Mouse (Mus musculus) stomach, embryonic 15.5 days (tissue): ENCODE data around the gene Mreg. TPM values are rescaled to one million over a fixed set of nuclear protein-coding genes. Genes with fewer than 3 reads are reported as not detected.
A peak's percentile ranks its signal among the peaks of the same experiment; 100 is the strongest.
"Not testable (repeated sequence)": the region's sequence is repeated elsewhere in the genome, so short reads cannot be mapped to it uniquely, and the experiment has no call there.

ENCODE experiments used
- ATAC-seq: fragments of 200-750 bp; cut with Nextera tagmentation; 2 replicates; pipeline ENCODE4 v1.8.0; 2017; ENCODE audit warnings: low read depth, moderate number of reproducible peaks, moderate TSS enrichment; ENCODE audit not compliant: insufficient read depth, low FRiP score
- H3K27ac ChIP-seq: fragments of 300-500 bp; sonication (generic); 2 replicates; pipeline ENCODE4 v1.5.1; 2015; ENCODE audit warnings: mild to moderate bottlenecking, inconsistent platforms
- H3K27me3 ChIP-seq: fragments of 300-500 bp; sonication (generic); replicated peaks from 2 replicates; pipeline ENCODE4 v1.6.1; 2015; ENCODE audit warnings: inconsistent platforms
- H3K36me3 ChIP-seq: fragments of 300-500 bp; sonication (generic); 2 replicates; pipeline ENCODE4 v1.6.1; 2015; ENCODE audit warnings: inconsistent platforms
- H3K4me1 ChIP-seq: fragments of 300-500 bp; sonication (generic); 2 replicates; pipeline ENCODE4 v1.6.1; 2015; ENCODE audit warnings: inconsistent platforms
- H3K4me2 ChIP-seq: fragments of 300-500 bp; sonication (generic); 2 replicates; pipeline ENCODE4 v1.6.1; 2015; ENCODE audit warnings: mild to moderate bottlenecking, inconsistent platforms
- H3K4me3 ChIP-seq: fragments of 300-500 bp; sonication (generic); replicated peaks from 2 replicates; pipeline ENCODE4 v1.5.1; 2015; ENCODE audit warnings: inconsistent platforms
- H3K9ac ChIP-seq: fragments of 300-500 bp; sonication (generic); 2 replicates; pipeline ENCODE4 v1.6.1; 2015; ENCODE audit warnings: inconsistent platforms
- H3K9me3 ChIP-seq: fragments of 300-500 bp; sonication (generic); 2 replicates; pipeline ENCODE4 v1.6.1; 2016; ENCODE audit warnings: inconsistent platforms
- WGBS: fragments of 180-500 bp; shearing (Covaris S2); methylation state at CpG from one replicate; pipeline ENCODE4 v1.1.7; 2015; 5-methylcytosine and 5-hydroxymethylcytosine counted together
- polyA plus RNA-seq: library from polyadenylated mRNA; unstranded; fragments of >200 nt; fragmentation: Nextera tagmentation; extraction: Ambion mirVana; gene quantifications from 2 replicates; pipeline ENCODE4 v1.2.1, GENCODE M21; 2015

Gene Mreg
- polyA plus RNA-seq, 1 experiment from 2014 or later: 9.7 TPM

- peaks cover 11% of the 10 kb centered on the region for H3K27me3 ChIP-seq
- ATAC-seq: peak; percentile 86
- WGBS: under 1% methylated on average over 11 of the region's 18 CpGs
- H3K27ac ChIP-seq: peak overlapping the region; percentile 27; the same call in 1 of the 2 replicates
- no peaks in the 10 kb centered on the region for H3K9me3 ChIP-seq
- no peaks in the 10 kb centered on the region for H3K4me1 ChIP-seq
- no peak overlapping the region for H3K9ac ChIP-seq
- H3K36me3 ChIP-seq: no peaks in the 10 kb centered on the region
- H3K4me3 ChIP-seq: peak overlapping the region; percentile 54; the same call in 1 of the 2 replicates
- H3K4me2 ChIP-seq: peak overlapping the region; percentile 73
Observed at GRCm38 (mm10) chr1:72226172-72226886, 14.2 kb upstream of the Mreg start.

GRCm38 (mm10) chr1:72225720-72226171, 13.6 kb upstream of the Mreg start:
- 0% methylated on average over 25 of the region's 31 CpGs for whole genome bisulfite sequencing
- Histone ChIP-seq H3K27me3 (peaks cover 11% of the 10 kb centered on the region), H3K4me3 (peak overlapping the region; percentile 54), H3K4me2 (peak overlapping the region; percentile 73)
- H3K36me3 ChIP-seq, H3K9ac ChIP-seq, H3K4me1 ChIP-seq, H3K9me3 ChIP-seq, H3K27ac ChIP-seq: not testable (repeated sequence)
- peak; percentile 84 for ATAC-seq

- H3K4me3 ChIP-seq: peak overlapping the region; percentile 54
- H3K27me3 ChIP-seq: peaks cover 11% of the 10 kb centered on the region
- no peaks in the 10 kb centered on the region for H3K4me1 ChIP-seq
- 12% methylated on average over 13 of the region's 13 CpGs for WGBS
- no peaks in the 10 kb centered on the region for H3K9me3 ChIP-seq
- no peak overlapping the region for H3K9ac ChIP-seq
- no peak overlapping the region for H3K27ac ChIP-seq
- no peak for ATAC-seq
- H3K36me3 ChIP-seq: no peaks in the 10 kb centered on the region
- peak overlapping the region; percentile 73 for H3K4me2 ChIP-seq
Observed at GRCm38 (mm10) chr1:72225054-72225718, 13.1 kb upstream of the Mreg start.

GRCm38 (mm10) chr1:72220008-72220407, 7.9 kb upstream of the Mreg start:
- H3K4me1 ChIP-seq: no peaks in the 10 kb centered on the region
- H3K36me3 ChIP-seq: no peaks in the 10 kb centered on the region
- WGBS: 31% methylated on average over 4 of the region's 4 CpGs
- H3K27ac ChIP-seq: no peak overlapping the region
- no peak overlapping the region for H3K4me2 ChIP-seq
- no peaks in the 10 kb centered on the region for H3K9me3 ChIP-seq
- no peak for ATAC-seq
- peaks cover 11% of the 10 kb centered on the region for H3K27me3 ChIP-seq
- no peak overlapping the region for H3K9ac ChIP-seq
- no peak overlapping the region for H3K4me3 ChIP-seq

GRCm38 (mm10) chr1:72219116-72219515, 7.0 kb upstream of the Mreg start:
- H3K4me2 ChIP-seq: no peak overlapping the region
- no peaks in the 10 kb centered on the region for H3K9me3 ChIP-seq
- peaks cover 7% of the 10 kb centered on the region for H3K27me3 ChIP-seq
- H3K27ac ChIP-seq: no peak overlapping the region
- H3K36me3 ChIP-seq: no peaks in the 10 kb centered on the region
- ATAC-seq: peak; percentile 50; the same call in 1 of the 2 replicates
- 7% methylated on average over 2 of the region's 2 CpGs for WGBS
- H3K9ac ChIP-seq: no peak overlapping the region
- H3K4me3 ChIP-seq: no peak overlapping the region
- no peaks in the 10 kb centered on the region for H3K4me1 ChIP-seq

GRCm38 (mm10) chr1:72218626-72219025, 6.5 kb upstream of the Mreg start:
- H3K4me1 ChIP-seq: no peaks in the 10 kb centered on the region
- ATAC-seq: peak; percentile 37
- no peak overlapping the region for H3K4me2 ChIP-seq
- peaks cover 2% of the 10 kb centered on the region for H3K27me3 ChIP-seq
- no peak overlapping the region for H3K27ac ChIP-seq
- H3K36me3 ChIP-seq: no peaks in the 10 kb centered on the region
- WGBS: 35% methylated on average over 2 of the region's 2 CpGs
- no peak overlapping the region for H3K9ac ChIP-seq
- no peaks in the 10 kb centered on the region for H3K9me3 ChIP-seq
- H3K4me3 ChIP-seq: no peak overlapping the region

- Histone ChIP-seq H3K4me2 (no peak overlapping the region), H3K4me1 (0 out of 2 replicates have a peak, but pooled peaks cover 5% of the 10 kb centered on the region), H3K9me3 (no peaks in the 10 kb centered on the region), H3K9ac (no peak overlapping the region), H3K27me3 (no peaks in the 10 kb centered on the region), H3K36me3 (no peaks in the 10 kb centered on the region), H3K4me3 (no peak overlapping the region), H3K27ac (no peak overlapping the region)
- no peak for ATAC-seq
- 86% methylated on average over 7 of the region's 7 CpGs for WGBS
Observed at GRCm38 (mm10) chr1:72216761-72217160, 4.7 kb upstream of the Mreg start.

GRCm38 (mm10) chr1:72215174-72215573, 3.1 kb upstream of the Mreg start:
- no peak overlapping the region for H3K27ac ChIP-seq
- H3K4me1 ChIP-seq: 0 out of 2 replicates have a peak, but pooled peaks cover 13% of the 10 kb centered on the region
- H3K4me3 ChIP-seq: no peak overlapping the region
- no peak for ATAC-seq
- 76% methylated on average over 4 of the region's 4 CpGs for WGBS
- no peaks in the 10 kb centered on the region for H3K9me3 ChIP-seq
- no peaks in the 10 kb centered on the region for H3K27me3 ChIP-seq
- no peaks in the 10 kb centered on the region for H3K36me3 ChIP-seq
- no peak overlapping the region for H3K4me2 ChIP-seq
- H3K9ac ChIP-seq: no peak overlapping the region

GRCm38 (mm10) chr1:72214470-72214961, 2.4 kb upstream of the Mreg start:
- H3K27ac ChIP-seq: no peak overlapping the region
- H3K27me3 ChIP-seq: no peaks in the 10 kb centered on the region
- no peak overlapping the region for H3K4me3 ChIP-seq
- H3K4me1 ChIP-seq: 0 out of 2 replicates have a peak, but pooled peaks cover 13% of the 10 kb centered on the region
- WGBS: 59% methylated on average over 7 of the region's 7 CpGs
- ATAC-seq: no peak
- H3K4me2 ChIP-seq: no peak overlapping the region
- H3K36me3 ChIP-seq: no peaks in the 10 kb centered on the region
- H3K9ac ChIP-seq: no peak overlapping the region
- no peaks in the 10 kb centered on the region for H3K9me3 ChIP-seq

- H3K4me2 ChIP-seq: no peak overlapping the region
- WGBS: 94% methylated on average over 3 of the region's 3 CpGs
- H3K27me3 ChIP-seq: no peaks in the 10 kb centered on the region
- no peaks in the 10 kb centered on the region for H3K9me3 ChIP-seq
- no peaks in the 10 kb centered on the region for H3K36me3 ChIP-seq
- ATAC-seq: no peak
- no peak overlapping the region for H3K9ac ChIP-seq
- no peak overlapping the region for H3K4me3 ChIP-seq
- 0 out of 2 replicates have a peak, but pooled peaks cover 13% of the 10 kb centered on the region for H3K4me1 ChIP-seq
- no peak overlapping the region for H3K27ac ChIP-seq
Observed at GRCm38 (mm10) chr1:72213954-72214353, 1.8 kb upstream of the Mreg start.

- Histone ChIP-seq H3K4me1 (0 out of 2 replicates have a peak, but pooled peaks cover 13% of the 10 kb centered on the region), H3K4me3 (peak overlapping the region; percentile 67), H3K9me3 (no peaks in the 10 kb centered on the region), H3K4me2 (peak overlapping the region; percentile 100), H3K27ac (no peak overlapping the region), H3K36me3 (no peaks in the 10 kb centered on the region), H3K9ac (no peak overlapping the region; the same call in 1 of the 2 replicates), H3K27me3 (no peaks in the 10 kb centered on the region)
- WGBS: 19% methylated on average over 17 of the region's 17 CpGs
- ATAC-seq: no peak
Observed at GRCm38 (mm10) chr1:72210803-72211679, 1.1 kb downstream of the Mreg start.
